Mouse (Mus musculus): ENCODE measurements around the gene Lbr. TPM values are rescaled to one million over a fixed set of nuclear protein-coding genes. Genes with fewer than 3 reads are reported as not detected.

Lbr gene
- polyA plus RNA-seq, 1 experiment from 2014 or later = 27.8 TPM

DNA sequence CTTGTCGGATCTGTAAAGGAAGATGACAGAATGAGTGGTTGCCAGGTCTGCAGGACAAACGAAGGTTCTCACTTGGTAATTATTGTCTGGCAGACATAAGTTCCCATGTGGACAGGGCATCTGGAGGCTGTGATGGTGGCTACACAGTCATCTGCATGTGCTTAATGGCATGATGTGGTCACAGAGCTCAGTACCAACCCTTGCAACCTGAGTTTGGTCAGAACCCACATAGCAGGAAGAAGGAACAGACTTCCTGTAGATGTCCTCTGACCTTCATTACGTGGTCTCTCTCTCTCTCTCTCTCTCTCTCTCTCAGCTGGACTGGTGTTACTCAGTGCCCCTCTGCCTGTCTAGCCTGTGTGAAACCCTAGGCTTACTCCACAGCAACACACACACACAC lies 29.8 kb upstream of the Lbr start:
- Histone ChIP-seq H3K4me3 (ENCODE audit: low read depth, low read length) (no peak overlapping the region), H3K4me2 (ENCODE audit: low read length) (no peak overlapping the region), H3K36me3 (ENCODE audit: control insufficient read depth, insufficient read depth, low read length) (no peaks in the 10 kb centered on the region), H3K4me1 (ENCODE audit: control insufficient read depth, insufficient read depth, low read length) (no peaks in the 10 kb centered on the region), H3K9me3 (replicated peaks; ENCODE audit: control insufficient read depth, low read length, poor library complexity, severe bottlenecking) (no peaks in the 10 kb centered on the region), H3K27ac (ENCODE audit: low read length) (no peak overlapping the region), H3K27me3 (ENCODE audit: control insufficient read depth, insufficient read depth, low read depth, low read length) (no peaks in the 10 kb centered on the region), H3K9ac (ENCODE audit: low read depth, low read length) (no peak overlapping the region)
- WGBS = 84% methylated on average over 3 of the region's 3 CpGs
- no peak for ATAC-seq

DNA sequence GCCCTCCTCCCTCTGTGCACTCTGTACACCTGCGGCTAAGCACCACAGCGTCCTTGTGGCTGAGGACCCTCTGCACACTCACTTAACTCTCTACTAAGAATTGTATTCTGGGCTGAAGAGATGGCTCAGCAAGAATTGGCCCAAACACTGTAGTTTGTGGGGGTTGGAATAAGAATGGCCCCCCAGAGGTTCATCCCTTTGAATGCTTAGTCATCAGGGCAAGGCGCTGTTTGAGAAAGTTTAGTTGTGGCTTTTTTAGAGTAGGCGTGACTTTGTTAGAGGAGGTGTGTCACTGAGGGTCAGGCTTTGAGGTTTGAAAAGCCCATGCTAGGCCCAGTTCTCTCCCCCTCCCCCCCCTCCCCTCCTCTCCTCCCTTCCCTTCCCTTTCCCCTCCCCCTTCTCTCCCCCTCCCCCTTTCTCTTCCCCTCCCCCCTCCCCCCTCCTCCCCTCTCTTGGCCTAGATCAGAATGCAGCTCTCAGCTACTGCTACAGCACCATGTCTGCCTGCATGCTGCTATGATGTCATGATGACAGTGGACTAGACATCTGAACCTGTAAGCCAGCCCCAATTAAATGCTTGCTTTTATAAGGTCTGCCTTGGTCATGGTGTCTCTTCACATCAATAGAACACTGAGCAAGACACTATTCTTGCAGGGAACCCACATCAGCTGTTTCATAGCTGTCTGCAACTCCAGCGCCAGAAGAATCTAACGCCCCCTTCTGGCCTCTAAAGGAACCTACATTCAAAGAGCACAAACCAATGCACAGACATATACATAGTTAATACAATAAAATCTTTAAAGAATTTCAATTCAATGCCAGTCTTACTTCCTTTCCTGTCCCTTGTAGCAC lies 23.8 kb upstream of the Lbr start:
- Histone ChIP-seq H3K9ac (ENCODE audit: low read depth, low read length) (no peak overlapping the region), H3K4me3 (ENCODE audit: low read depth, low read length) (no peak overlapping the region), H3K9me3 (replicated peaks; ENCODE audit: control insufficient read depth, low read length, poor library complexity, severe bottlenecking) (no peaks in the 10 kb centered on the region), H3K4me1 (ENCODE audit: control insufficient read depth, insufficient read depth, low read length) (no peaks in the 10 kb centered on the region), H3K36me3 (ENCODE audit: control insufficient read depth, insufficient read depth, low read length) (no peaks in the 10 kb centered on the region), H3K4me2 (ENCODE audit: low read length) (no peak overlapping the region), H3K27me3 (ENCODE audit: control insufficient read depth, insufficient read depth, low read depth, low read length) (no peaks in the 10 kb centered on the region), H3K27ac (ENCODE audit: low read length) (no peak overlapping the region)
- ATAC-seq = no peak
- WGBS = 91% methylated on average over 6 of the region's 6 CpGs

DNA sequence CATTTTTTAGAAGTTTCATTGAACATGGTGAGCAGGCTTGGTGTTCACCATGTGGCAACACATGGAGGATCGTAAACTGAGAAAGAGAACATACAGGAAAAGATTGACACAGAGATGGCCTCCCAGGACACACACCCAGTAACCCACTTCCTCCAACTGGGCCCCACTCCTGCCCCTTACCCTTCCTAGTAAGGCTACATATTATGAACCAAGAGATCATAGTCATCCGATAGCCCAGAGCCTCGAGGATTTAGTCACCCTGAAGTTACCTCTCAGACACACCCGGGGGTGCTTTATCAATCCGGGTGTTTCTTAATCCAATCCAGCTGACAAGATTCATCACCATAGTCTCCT lies 23.0 kb upstream of the Lbr start:
- ATAC-seq = no peak
- no peaks in the 10 kb centered on the region for H3K9me3 ChIP-seq (replicated peaks; ENCODE audit: control insufficient read depth, low read length, poor library complexity, severe bottlenecking)
- no peak overlapping the region for H3K27ac ChIP-seq (ENCODE audit: low read length)
- no peak overlapping the region for H3K9ac ChIP-seq (ENCODE audit: low read depth, low read length)
- no peaks in the 10 kb centered on the region for H3K27me3 ChIP-seq (ENCODE audit: control insufficient read depth, insufficient read depth, low read depth, low read length)
- no peak overlapping the region for H3K4me2 ChIP-seq (ENCODE audit: low read length)
- WGBS = 83% methylated on average over 5 of the region's 5 CpGs
- no peaks in the 10 kb centered on the region for H3K36me3 ChIP-seq (ENCODE audit: control insufficient read depth, insufficient read depth, low read length)
- no peaks in the 10 kb centered on the region for H3K4me1 ChIP-seq (ENCODE audit: control insufficient read depth, insufficient read depth, low read length)
- H3K4me3 ChIP-seq (ENCODE audit: low read depth, low read length) = no peak overlapping the region

DNA sequence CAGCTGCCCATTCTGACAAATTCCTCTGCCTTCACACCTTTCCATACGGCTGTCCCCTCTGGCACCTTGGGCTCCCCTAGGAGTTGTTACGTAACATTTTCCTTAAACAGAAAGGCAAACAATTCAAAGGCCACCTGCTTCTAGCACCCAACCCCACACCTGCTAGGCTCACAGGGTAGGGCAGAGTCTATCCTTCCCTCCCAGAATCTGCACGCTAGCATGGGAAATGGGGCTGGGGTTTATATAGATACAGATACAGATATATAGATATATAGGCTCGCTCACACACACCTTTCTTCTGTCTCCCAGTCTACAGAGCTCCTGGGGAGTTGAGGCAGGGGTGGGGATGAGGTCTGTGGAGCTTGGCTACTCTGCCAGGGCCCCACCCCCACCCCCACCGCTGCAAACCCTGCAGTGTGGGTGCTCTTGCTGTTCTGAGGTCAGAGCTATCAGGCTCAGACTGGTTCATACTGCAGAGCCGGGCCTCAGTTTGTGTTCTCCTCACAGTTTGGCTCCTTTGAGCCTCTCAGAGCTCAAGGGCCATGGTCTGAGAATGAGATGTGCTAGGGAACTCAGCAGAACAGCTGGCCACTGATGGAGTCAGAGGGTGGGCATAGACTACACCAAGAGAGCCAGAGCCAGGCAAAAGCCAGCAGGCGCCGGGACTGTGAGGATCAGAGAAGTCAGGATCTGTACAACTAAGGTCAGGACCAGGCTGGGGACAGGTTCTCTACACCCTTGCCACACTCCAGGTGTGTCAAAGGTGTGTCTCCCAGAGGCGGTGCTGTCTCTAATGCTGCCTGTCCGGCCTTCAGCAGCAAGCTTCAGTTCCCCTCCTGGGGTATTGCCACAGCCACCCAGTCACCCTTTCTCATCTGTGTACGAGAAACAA lies 22.4 kb upstream of the Lbr start:
- Histone ChIP-seq H3K9me3 (replicated peaks; ENCODE audit: control insufficient read depth, low read length, poor library complexity, severe bottlenecking) (no peaks in the 10 kb centered on the region), H3K36me3 (ENCODE audit: control insufficient read depth, insufficient read depth, low read length) (no peaks in the 10 kb centered on the region), H3K4me1 (ENCODE audit: control insufficient read depth, insufficient read depth, low read length) (no peaks in the 10 kb centered on the region), H3K27me3 (ENCODE audit: control insufficient read depth, insufficient read depth, low read depth, low read length) (no peaks in the 10 kb centered on the region), H3K4me3 (ENCODE audit: low read depth, low read length) (no peak overlapping the region), H3K27ac (ENCODE audit: low read length) (no peak overlapping the region), H3K9ac (ENCODE audit: low read depth, low read length) (no peak overlapping the region), H3K4me2 (ENCODE audit: low read length) (no peak overlapping the region)
- WGBS = 81% methylated on average over 11 of the region's 11 CpGs
- ATAC-seq = no peak

DNA sequence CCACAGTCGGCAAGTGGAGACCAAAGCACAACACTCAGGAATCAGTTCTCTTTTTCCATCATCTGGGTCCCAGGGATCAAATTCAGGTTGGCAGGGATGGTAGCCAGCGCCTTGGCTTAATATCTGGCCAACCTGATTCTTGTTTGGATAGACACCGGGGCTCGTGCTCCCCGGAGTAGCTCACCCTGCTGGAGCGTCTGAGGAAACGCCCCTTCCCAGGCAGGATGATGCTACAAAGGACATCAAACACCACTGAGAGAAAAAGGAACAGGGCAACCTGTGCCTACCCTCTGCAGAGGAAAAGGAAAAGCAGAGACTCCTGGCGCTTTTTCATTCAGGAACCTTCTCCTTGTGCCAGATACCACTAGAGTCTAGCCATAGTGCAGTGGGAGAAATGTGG lies 20.6 kb upstream of the Lbr start:
- Histone ChIP-seq H3K4me3 (ENCODE audit: low read depth, low read length) (no peak overlapping the region), H3K4me1 (ENCODE audit: control insufficient read depth, insufficient read depth, low read length) (no peaks in the 10 kb centered on the region), H3K4me2 (ENCODE audit: low read length) (no peak overlapping the region), H3K27ac (ENCODE audit: low read length) (no peak overlapping the region), H3K9me3 (replicated peaks; ENCODE audit: control insufficient read depth, low read length, poor library complexity, severe bottlenecking) (no peaks in the 10 kb centered on the region), H3K36me3 (ENCODE audit: control insufficient read depth, insufficient read depth, low read length) (no peaks in the 10 kb centered on the region), H3K27me3 (ENCODE audit: control insufficient read depth, insufficient read depth, low read depth, low read length) (no peaks in the 10 kb centered on the region), H3K9ac (ENCODE audit: low read depth, low read length) (no peak overlapping the region)
- ATAC-seq = no peak
- 41% methylated on average over 8 of the region's 8 CpGs for WGBS

DNA sequence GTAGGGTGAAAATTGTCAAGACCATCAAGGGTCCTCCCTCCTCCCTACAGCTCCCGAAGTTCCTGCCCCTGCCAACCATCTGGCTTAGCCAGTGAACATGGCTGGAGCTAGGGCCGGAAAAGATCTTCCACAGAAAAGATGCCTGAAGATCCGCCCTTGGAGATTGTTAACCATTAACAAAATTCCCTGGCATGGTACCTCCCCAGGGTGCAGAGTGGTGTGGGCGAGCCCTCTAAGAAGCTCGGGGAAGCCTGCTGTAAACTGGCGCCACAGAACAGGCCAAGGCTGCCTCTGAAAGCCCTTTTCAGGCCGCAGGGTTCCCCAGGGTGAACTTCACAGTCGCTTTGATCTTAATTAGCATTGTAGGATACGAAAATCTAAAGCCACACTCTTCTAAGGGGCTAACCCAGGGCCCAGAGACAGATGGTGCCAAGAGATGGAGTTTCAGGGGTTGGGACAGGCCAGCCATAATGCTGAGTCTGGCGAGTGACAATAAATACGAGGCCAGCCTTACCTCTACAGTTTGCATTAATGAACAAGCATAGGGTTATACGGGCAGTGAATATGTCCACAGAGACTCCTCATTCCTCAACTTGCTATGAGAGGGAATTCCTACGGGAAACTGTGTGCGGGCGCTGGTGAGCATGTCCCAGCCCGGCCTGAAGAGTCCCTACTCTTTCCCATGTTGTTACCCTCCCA lies 20.0 kb upstream of the Lbr start:
- WGBS = 45% methylated on average over 16 of the region's 16 CpGs
- no peak for ATAC-seq

DNA sequence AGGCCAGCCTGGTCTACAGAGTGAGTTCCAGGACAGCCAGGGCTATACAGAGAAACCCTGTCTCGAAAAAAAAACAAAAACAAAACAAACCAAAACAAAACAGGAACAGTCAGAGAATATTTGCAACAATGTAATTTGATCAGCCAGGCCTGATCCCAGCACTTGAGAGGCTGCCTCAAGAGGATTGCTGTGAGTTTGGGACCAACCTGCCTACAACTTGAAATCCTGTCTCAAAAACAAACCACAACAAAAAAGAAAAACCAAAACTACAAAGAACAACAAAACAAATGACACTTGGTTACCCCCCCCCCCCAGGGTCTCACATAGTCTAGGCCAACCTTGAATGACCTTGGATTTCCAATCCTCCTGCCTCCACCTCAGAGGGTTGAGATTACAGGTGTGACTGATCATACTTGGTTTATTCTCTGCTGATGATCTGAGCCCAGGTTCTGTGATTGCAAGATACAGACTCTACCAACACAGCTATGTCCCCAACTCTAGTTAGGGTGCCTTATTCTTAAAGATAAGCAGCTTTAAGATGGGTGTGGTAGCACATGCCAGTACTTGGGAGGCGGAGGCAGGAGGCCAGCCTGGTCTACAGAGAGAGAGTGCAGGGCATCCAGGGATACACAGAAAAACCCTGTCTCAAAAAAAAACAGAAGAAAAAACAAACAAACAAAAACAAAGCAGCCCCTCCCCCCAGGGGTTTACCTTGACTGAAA lies 18.5 kb upstream of the Lbr start:
- WGBS = 63% methylated on average over 2 of the region's 2 CpGs
- H3K9me3 ChIP-seq (replicated peaks; ENCODE audit: control insufficient read depth, low read length, poor library complexity, severe bottlenecking) = no peaks in the 10 kb centered on the region
- H3K4me3 ChIP-seq (ENCODE audit: low read depth, low read length) = no peak overlapping the region
- no peaks in the 10 kb centered on the region for H3K27me3 ChIP-seq (ENCODE audit: control insufficient read depth, insufficient read depth, low read depth, low read length)
- no peaks in the 10 kb centered on the region for H3K4me1 ChIP-seq (ENCODE audit: control insufficient read depth, insufficient read depth, low read length)
- no peaks in the 10 kb centered on the region for H3K36me3 ChIP-seq (ENCODE audit: control insufficient read depth, insufficient read depth, low read length)
- no peak for ATAC-seq
- no peak overlapping the region for H3K9ac ChIP-seq (ENCODE audit: low read depth, low read length)
- no peak overlapping the region for H3K27ac ChIP-seq (ENCODE audit: low read length)
- no peak overlapping the region for H3K4me2 ChIP-seq (ENCODE audit: low read length)

More for the DNA sequence above, 20.0 kb upstream of the Lbr start:
- no peak overlapping the region for H3K9ac ChIP-seq (ENCODE audit: low read depth, low read length)
- no peaks in the 10 kb centered on the region for H3K27me3 ChIP-seq (ENCODE audit: control insufficient read depth, insufficient read depth, low read depth, low read length)
- no peak overlapping the region for H3K4me3 ChIP-seq (ENCODE audit: low read depth, low read length)
- no peak overlapping the region for H3K27ac ChIP-seq (ENCODE audit: low read length)
- H3K4me2 ChIP-seq (ENCODE audit: low read length) = no peak overlapping the region
- H3K4me1 ChIP-seq (ENCODE audit: control insufficient read depth, insufficient read depth, low read length) = no peaks in the 10 kb centered on the region
- no peaks in the 10 kb centered on the region for H3K36me3 ChIP-seq (ENCODE audit: control insufficient read depth, insufficient read depth, low read length)
- H3K9me3 ChIP-seq (replicated peaks; ENCODE audit: control insufficient read depth, low read length, poor library complexity, severe bottlenecking) = no peaks in the 10 kb centered on the region

DNA sequence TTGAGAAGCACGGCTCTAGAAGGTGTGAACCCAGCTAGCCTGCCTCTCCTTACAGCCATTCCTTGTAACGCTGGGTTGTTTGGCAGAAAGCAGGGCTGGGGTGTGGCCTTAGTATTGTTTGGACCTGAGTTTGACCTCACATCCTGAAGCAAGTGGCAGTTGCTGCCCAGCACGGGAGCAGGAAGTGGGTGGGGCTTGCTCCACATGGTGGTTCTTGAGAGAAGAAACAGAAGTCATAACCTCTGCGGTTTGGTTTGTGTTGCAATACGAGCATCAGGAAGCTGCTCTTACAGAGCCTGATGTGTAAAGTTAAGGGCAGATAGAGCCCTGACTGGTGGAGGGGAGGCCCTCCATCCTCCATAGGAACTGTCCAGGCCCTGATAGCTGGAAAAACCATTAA lies 17.8 kb upstream of the Lbr start:
- WGBS = 65% methylated on average over 5 of the region's 5 CpGs
- no peak overlapping the region for H3K9ac ChIP-seq (ENCODE audit: low read depth, low read length)
- no peak overlapping the region for H3K4me3 ChIP-seq (ENCODE audit: low read depth, low read length)
- no peak overlapping the region for H3K27ac ChIP-seq (ENCODE audit: low read length)
- ATAC-seq = no peak
- H3K27me3 ChIP-seq (ENCODE audit: control insufficient read depth, insufficient read depth, low read depth, low read length) = no peaks in the 10 kb centered on the region
- H3K36me3 ChIP-seq (ENCODE audit: control insufficient read depth, insufficient read depth, low read length) = no peaks in the 10 kb centered on the region
- H3K9me3 ChIP-seq (replicated peaks; ENCODE audit: control insufficient read depth, low read length, poor library complexity, severe bottlenecking) = no peaks in the 10 kb centered on the region
- no peak overlapping the region for H3K4me2 ChIP-seq (ENCODE audit: low read length)
- no peaks in the 10 kb centered on the region for H3K4me1 ChIP-seq (ENCODE audit: control insufficient read depth, insufficient read depth, low read length)

Data from midbrain, embryonic 16.5 days (tissue).